Mouse (Mus musculus) gastrocnemius, postnatal 25 days (tissue): ENCODE measurements around the gene Mgat4e. TPM values are rescaled to one million over a fixed set of nuclear protein-coding genes. Genes with fewer than 3 reads are reported as not detected.

Experiments
- DNase-seq: peaks from one replicate; pipeline ENCODE4 v3.0.0; 2022
- long read RNA-seq, 2 experiments: library from polyadenylated mRNA; stranded (forward); transcript quantifications; one replicate each; pipeline ENCODE4 v2.0.0; 2021
- total RNA-seq, 2 experiments: library from RNA; stranded (reverse); gene quantifications; 1 replicate in 1 of 2; 2 replicates in 1 of 2; pipeline ENCODE4 v1.2.3; 2021

The Mgat4e gene
- not detected for total RNA-seq
- long read RNA-seq, experiment 1 = 0 reads
- long read RNA-seq, experiment 2 = 0 reads

- DNase-seq = no peak
Observed at GRCm38 (mm10) chr1:134549632-134550132, at the start of gene Mgat4e. TSS of gene Mgat4e (minus strand) at chr1:134549682.

GRCm38 (mm10) chr1:134597339-134598054, 48.0 kb upstream of the Mgat4e start:
- no peak for DNase-seq

- DNase-seq = no peak
Observed at GRCm38 (mm10) chr1:134591773-134592172, 42.3 kb upstream of the Mgat4e start.

- no peak for DNase-seq
Observed at GRCm38 (mm10) chr1:134589676-134590075, 40.2 kb upstream of the Mgat4e start.

- no peak for DNase-seq
Observed at GRCm38 (mm10) chr1:134583560-134583959, 34.1 kb upstream of the Mgat4e start.

GRCm38 (mm10) chr1:134580796-134581195, 31.3 kb upstream of the Mgat4e start:
- no peak for DNase-seq

GRCm38 (mm10) chr1:134577384-134578120, 28.1 kb upstream of the Mgat4e start:
- no peak for DNase-seq

GRCm38 (mm10) chr1:134573932-134574315, 24.4 kb upstream of the Mgat4e start:
- no peak for DNase-seq

GRCm38 (mm10) chr1:134573300-134573931, 23.9 kb upstream of the Mgat4e start:
- DNase-seq = no peak

GRCm38 (mm10) chr1:134570631-134571030, 21.1 kb upstream of the Mgat4e start:
- DNase-seq = no peak

- DNase-seq = no peak
Observed at GRCm38 (mm10) chr1:134570171-134570570, 20.7 kb upstream of the Mgat4e start.

- no peak for DNase-seq
Observed at GRCm38 (mm10) chr1:134567511-134567910, 18.0 kb upstream of the Mgat4e start.

GRCm38 (mm10) chr1:134563726-134564125, 14.2 kb upstream of the Mgat4e start:
- DNase-seq = no peak

- DNase-seq = no peak
Observed at GRCm38 (mm10) chr1:134562457-134562856, 13.0 kb upstream of the Mgat4e start.

- no peak for DNase-seq
Observed at GRCm38 (mm10) chr1:134561770-134562143, 12.3 kb upstream of the Mgat4e start.

GRCm38 (mm10) chr1:134560801-134561769, 11.6 kb upstream of the Mgat4e start:
- peak; percentile 24 for DNase-seq

- no peak for DNase-seq
Observed at GRCm38 (mm10) chr1:134560396-134560795, 10.9 kb upstream of the Mgat4e start.

GRCm38 (mm10) chr1:134559976-134560375, 10.5 kb upstream of the Mgat4e start, which contains the start of gene Kdm5b:
TSS of gene Kdm5b (plus strand) at chr1:134560171.
- DNase-seq = peak; percentile 86

GRCm38 (mm10) chr1:134559226-134559625, 9.7 kb upstream of the Mgat4e start:
- DNase-seq = no peak

GRCm38 (mm10) chr1:134558511-134558910, 9.0 kb upstream of the Mgat4e start:
- no peak for DNase-seq

- peak; percentile 97 for DNase-seq
Observed at GRCm38 (mm10) chr1:134556671-134557218, 7.3 kb upstream of the Mgat4e start.
